ENCODE assay signal across 23 mouse cellular contexts in the genomic region with DNA sequence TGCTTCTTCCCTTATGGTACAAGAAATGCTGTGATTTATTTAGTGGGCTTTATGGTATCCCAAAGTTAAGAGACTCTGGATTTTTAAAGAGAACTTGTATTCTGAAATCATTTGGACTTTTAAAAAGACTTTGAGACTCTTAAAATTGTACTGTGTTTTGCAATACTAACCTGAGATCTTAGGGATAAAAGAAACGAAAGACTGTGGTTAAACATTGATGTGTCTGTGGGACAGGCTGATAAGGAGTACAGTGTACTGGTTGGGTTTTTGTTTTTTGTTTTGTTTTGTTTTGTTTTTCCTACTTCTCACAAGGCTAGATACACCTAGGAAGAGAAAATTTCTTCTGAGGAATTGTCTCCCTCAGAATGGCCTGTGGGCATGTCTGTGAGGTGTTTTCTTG. TPM values are rescaled to one million over a fixed set of nuclear protein-coding genes. Genes with fewer than 3 reads are reported as not detected.
"Had no signal": no experiment of that assay in that cellular context is flagged by ENCODE, and none has a peak within 500 bp of the region (broad histone marks: within the 10 kb centered on the region; RNA-seq: fewer than 3 reads in every experiment).

No protein-coding gene starts in this region.

- DNase-seq: retina, postnatal 1 day; right cerebral cortex, adult 18-20 months; right cerebral cortex, postnatal 14 days; right cerebral cortex, postnatal 25 days; right cerebral cortex, postnatal 4 days; spleen, adult 18-20 months; thymus, adult 18-20 months; thymus, adult 2 months; thymus, postnatal 14 days; thymus, postnatal 25 days; thymus, postnatal 36 days; thymus, postnatal 4 days had no signal

- H3K27me3 ChIP-seq: stomach, embryonic 15.5 days had no signal

- H3K36me3 ChIP-seq: neural tube, embryonic 13.5 days; neural tube, embryonic 15.5 days; stomach, embryonic 15.5 days had no signal

- H3K4me3 ChIP-seq: neural tube, embryonic 13.5 days; neural tube, embryonic 15.5 days; stomach, embryonic 15.5 days had no signal

- H3K27ac ChIP-seq: neural tube, embryonic 13.5 days; neural tube, embryonic 15.5 days; stomach, embryonic 15.5 days; stomach, postnatal 0 days had no signal

- H3K9ac ChIP-seq: neural tube, embryonic 13.5 days; neural tube, embryonic 15.5 days; stomach, embryonic 15.5 days had no signal

RNA-seq across cellular contexts. Expression of a gene that starts 4.2 kb away (rescaled TPM):
- total RNA-seq: neutrophil, adult 5-6 weeks had no signal
- polyA plus RNA-seq: neural tube, embryonic 14.5 days had no signal

RNA-seq across cellular contexts. Expression of a gene that starts 4.7 kb away (rescaled TPM):
- total RNA-seq: neutrophil, adult 5-6 weeks had no signal
- polyA plus RNA-seq: neural tube, embryonic 13.5 days; neural tube, embryonic 14.5 days; neural tube, embryonic 15.5 days; small intestine, adult 2 months; spleen, adult 2 months; stomach, embryonic 14.5 days; stomach, embryonic 16.5 days; thymus, adult 2 months; thymus, postnatal 0 days had no signal

RNA-seq across cellular contexts. Expression of a gene that starts 12.9 kb away (rescaled TPM):
- total RNA-seq: neutrophil, adult 5-6 weeks had no signal
